Mouse (Mus musculus) MEL (cell line): ENCODE measurements around the gene Defb45. TPM values are rescaled to one million over a fixed set of nuclear protein-coding genes. Genes with fewer than 3 reads are reported as not detected.

Experiments used
- DNase-seq: peaks from one replicate; pipeline ENCODE4 v3.0.0; 2011; ENCODE audit warnings: low read depth, low spot score
- H3K27ac ChIP-seq: 2 replicates; pipeline ENCODE4 v1.5.1; 2012; ENCODE audit warnings: low read depth, mild to moderate bottlenecking, control low read depth, low read length, moderate library complexity; ENCODE audit not compliant: control insufficient read depth
- H3K27me3 ChIP-seq, 2 experiments: fragments of 150-350 bp in 1 of 2; sonication (generic) in 1 of 2; 2 replicates each; pipeline ENCODE4 v1.6.1; 2012; ENCODE audit warnings: low read length in 2 of 2, mild to moderate bottlenecking in 2 of 2, improper control_type of control experiment in 1 of 2, moderate library complexity in 1 of 2; ENCODE audit not compliant: insufficient read depth in 2 of 2, control insufficient read depth in 1 of 2
- H3K36me3 ChIP-seq, 2 experiments: 2 replicates each; pipeline ENCODE4 v1.6.1; 2012 to 2014; ENCODE audit warnings: low read length in 2 of 2, improper control_type of control experiment in 1 of 2, inconsistent platforms in 1 of 2, mild to moderate bottlenecking in 1 of 2; ENCODE audit not compliant: insufficient read depth in 2 of 2, control insufficient read depth in 1 of 2
- H3K4me1 ChIP-seq, 2 experiments: fragments of 150-350 bp in 1 of 2; sonication (generic) in 1 of 2; 2 replicates each; pipeline ENCODE4 v1.6.1; 2012; ENCODE audit warnings: low read length in 2 of 2, improper control_type of control experiment in 1 of 2, mild to moderate bottlenecking in 1 of 2; ENCODE audit not compliant: insufficient read depth in 2 of 2, control insufficient read depth in 1 of 2
- H3K4me3 ChIP-seq, 2 experiments: fragments of 150-350 bp in 1 of 2; sonication (generic) in 1 of 2; 2 replicates each; pipeline ENCODE4 v1.5.1; 2012; ENCODE audit warnings: low read depth in 2 of 2, low read length in 2 of 2, mild to moderate bottlenecking in 2 of 2, moderate library complexity in 2 of 2, control low read depth in 1 of 2, improper control_type of control experiment in 1 of 2; ENCODE audit not compliant: control insufficient read depth in 1 of 2, insufficient read depth in 1 of 2
- H3K79me2 ChIP-seq: 2 replicates; pipeline ENCODE4 v1.6.1; 2012; ENCODE audit warnings: mild to moderate bottlenecking, low read length, moderate library complexity; ENCODE audit not compliant: control insufficient read depth, poor library complexity, insufficient read depth
- H3K9ac ChIP-seq: 2 replicates; pipeline ENCODE4 v1.6.1; 2012; ENCODE audit warnings: low read depth, mild to moderate bottlenecking, control low read depth, low read length, moderate library complexity; ENCODE audit not compliant: control insufficient read depth, poor library complexity, severe bottlenecking
- H3K9me3 ChIP-seq: fragments of 150-350 bp; sonication (generic); replicated peaks from 2 replicates; pipeline ENCODE4 v1.6.1; 2012; ENCODE audit warnings: mild to moderate bottlenecking, low read length, improper control_type of control experiment, moderate library complexity; ENCODE audit not compliant: insufficient read depth
- BHLHE40 ChIP-seq: IDR thresholded peaks from 2 replicates; pipeline ENCODE4 v1.6.1; 2012; ENCODE audit warnings: low read depth, mild to moderate bottlenecking, inconsistent platforms, low read length, improper control_type of control experiment, borderline replicate concordance
- CHD2 ChIP-seq: IDR thresholded peaks from 2 replicates; pipeline ENCODE4 v1.6.1; 2011; ENCODE audit warnings: low read length, improper control_type of control experiment
- CTCF ChIP-seq, 3 experiments: IDR thresholded peaks in 2 of 3; conservative IDR thresholded peaks in 1 of 3; 2 replicates each; pipeline ENCODE4 v1.5.1; 2011 to 2012; ENCODE audit warnings: low read length in 3 of 3, low read depth in 2 of 3, mild to moderate bottlenecking in 2 of 3, improper control_type of control experiment in 1 of 3, inconsistent platforms in 1 of 3, mixed read lengths in 1 of 3, moderate library complexity in 1 of 3; ENCODE audit not compliant: control insufficient read depth in 1 of 3, insufficient read depth in 1 of 3, poor library complexity in 1 of 3, severe bottlenecking in 1 of 3
- E2F4 ChIP-seq: IDR thresholded peaks from 2 replicates; pipeline ENCODE4 v1.6.1; 2011; ENCODE audit warnings: low read depth, low read length, improper control_type of control experiment, borderline replicate concordance
- ELF1 ChIP-seq: IDR thresholded peaks from 2 replicates; pipeline ENCODE4 v1.6.1; 2014; ENCODE audit warnings: low read depth, mild to moderate bottlenecking, inconsistent platforms, low read length, improper control_type of control experiment, moderate library complexity
- EP300 ChIP-seq, 2 experiments: IDR thresholded peaks; 2 replicates each; pipeline ENCODE4 v1.6.1; 2011; ENCODE audit warnings: improper control_type of control experiment in 2 of 2, low read length in 2 of 2, low read depth in 1 of 2, mild to moderate bottlenecking in 1 of 2
- ETS1 ChIP-seq: IDR thresholded peaks from 2 replicates; pipeline ENCODE4 v1.6.1; 2012; ENCODE audit warnings: low read depth, mild to moderate bottlenecking, inconsistent platforms, low read length, improper control_type of control experiment, moderate library complexity
- JUND ChIP-seq: IDR thresholded peaks from 2 replicates; pipeline ENCODE4 v1.6.1; 2011; ENCODE audit warnings: low read depth, mild to moderate bottlenecking, improper control_type of control experiment, low read length
- MAX ChIP-seq: IDR thresholded peaks from 2 replicates; pipeline ENCODE4 v1.6.1; 2011; ENCODE audit warnings: low read length, improper control_type of control experiment
- MAZ ChIP-seq: IDR thresholded peaks from 2 replicates; pipeline ENCODE4 v1.6.1; 2012; ENCODE audit warnings: low read depth, mild to moderate bottlenecking, inconsistent platforms, low read length, improper control_type of control experiment
- MEF2A ChIP-seq: IDR thresholded peaks from 2 replicates; pipeline ENCODE4 v1.6.1; 2014; ENCODE audit warnings: low read depth, mild to moderate bottlenecking, inconsistent platforms, low read length, improper control_type of control experiment; ENCODE audit not compliant: poor library complexity, insufficient replicate concordance, severe bottlenecking; ENCODE audit errors: extremely low read depth
- MXI1 ChIP-seq: IDR thresholded peaks from 2 replicates; pipeline ENCODE4 v1.6.1; 2011; ENCODE audit warnings: mild to moderate bottlenecking, low read depth, low read length, improper control_type of control experiment
- MYB ChIP-seq: IDR thresholded peaks from 2 replicates; pipeline ENCODE4 v1.6.1; 2011; ENCODE audit warnings: mild to moderate bottlenecking, low read depth, low read length, improper control_type of control experiment
- MYC ChIP-seq: IDR thresholded peaks from 2 replicates; pipeline ENCODE4 v1.6.1; 2011; ENCODE audit warnings: low read depth, mild to moderate bottlenecking, low read length, improper control_type of control experiment, moderate library complexity
- NRF1 ChIP-seq: IDR thresholded peaks from 2 replicates; pipeline ENCODE4 v1.6.1; 2014; ENCODE audit warnings: low read depth, mild to moderate bottlenecking, inconsistent platforms, low read length, improper control_type of control experiment, moderate library complexity; ENCODE audit not compliant: poor library complexity, insufficient read depth, severe bottlenecking
- POLR2AphosphoS5 ChIP-seq: IDR thresholded peaks from 2 replicates; pipeline ENCODE4 v1.6.1; 2012; ENCODE audit warnings: low read depth, borderline replicate concordance, mild to moderate bottlenecking, inconsistent platforms, low read length, moderate library complexity, mixed read lengths
- RAD21 ChIP-seq: IDR thresholded peaks from 2 replicates; pipeline ENCODE4 v1.6.1; 2011; ENCODE audit warnings: mild to moderate bottlenecking, low read depth, low read length, improper control_type of control experiment
- SMC3 ChIP-seq: IDR thresholded peaks from 2 replicates; pipeline ENCODE4 v1.6.1; 2011; ENCODE audit warnings: low read depth, low read length, improper control_type of control experiment
- TAL1 ChIP-seq: IDR thresholded peaks from 2 replicates; pipeline ENCODE4 v1.6.1; 2012; ENCODE audit warnings: mild to moderate bottlenecking, inconsistent platforms, low read length, moderate library complexity, mixed read lengths
- TBP ChIP-seq: IDR thresholded peaks from 2 replicates; pipeline ENCODE4 v1.8.0; 2011; ENCODE audit warnings: low read depth, low read length, improper control_type of control experiment
- TCF12 ChIP-seq: IDR thresholded peaks from 2 replicates; pipeline ENCODE4 v1.6.1; 2014; ENCODE audit warnings: low read depth, mild to moderate bottlenecking, inconsistent platforms, low read length, improper control_type of control experiment, moderate library complexity
- ZC3H11A ChIP-seq: IDR thresholded peaks from 2 replicates; pipeline ENCODE4 v1.6.1; 2012; ENCODE audit warnings: low read depth, mild to moderate bottlenecking, inconsistent platforms, low read length, improper control_type of control experiment
- polyA plus RNA-seq, 2 experiments: library from polyadenylated mRNA; stranded (reverse) in 1 of 2; unstranded in 1 of 2; fragments of >175 nt in 1 of 2; fragments of >200 nt in 1 of 2; gene quantifications; 2 replicates each; pipeline versions ENCODE4 v1.2.1 to v1.2.4; 2012; ENCODE audit warnings: low replicate concordance in 2 of 2, low read depth in 1 of 2; ENCODE audit not compliant: insufficient read length in 2 of 2, insufficient read depth in 1 of 2, missing spikeins in 1 of 2
- total RNA-seq: library from RNA; depleted of rRNA; stranded (reverse); fragments of 300-350 nt; gene quantifications from 2 replicates; pipeline ENCODE4 v1.2.3, GENCODE M21; 2012

Gene Defb45
- total and polyA plus RNA-seq, 3 experiments = not detected

- TF ChIP-seq TAL1 = no peak
- TF ChIP-seq CHD2 = no peak
- no peak for TF ChIP-seq NRF1
- no peak for TF ChIP-seq MXI1
- TF ChIP-seq E2F4 = no peak
- TF ChIP-seq ZC3H11A = no peak
- no peak for TF ChIP-seq MEF2A
- TF ChIP-seq MYB = no peak
- no peak for TF ChIP-seq BHLHE40
- TF ChIP-seq ETS1 = no peak
- TF ChIP-seq TCF12 = no peak
- no peak for TF ChIP-seq ELF1
- no peak for TF ChIP-seq POLR2AphosphoS5
- no peak for TF ChIP-seq RAD21
- no peak for TF ChIP-seq MAZ
- no peak for TF ChIP-seq SMC3
- Histone ChIP-seq H3K4me3 (no peak overlapping the region), H3K27ac (no peak overlapping the region), H3K36me3 (no peaks in the 10 kb centered on the region), H3K79me2 (no peaks in the 10 kb centered on the region), H3K9ac (no peak overlapping the region), H3K9me3 (no peaks in the 10 kb centered on the region), H3K4me1 (no peaks in the 10 kb centered on the region), H3K27me3 (peaks cover 0 to 7% of the 10 kb centered on the region in 2 experiments; a peak in 2 of 4 replicates)
- no peak for DNase-seq
These were observed 30.0 kb upstream of the Defb45 start for GRCm38 (mm10) chr2:152629239-152629638.

- no peak overlapping the region for H3K27ac ChIP-seq
- H3K4me1 ChIP-seq = no peaks in the 10 kb centered on the region
- no peak for TF ChIP-seq MYC
- TF ChIP-seq TBP = no peak
- TF ChIP-seq MAZ = no peak
- no peak for TF ChIP-seq ZC3H11A
- TF ChIP-seq MEF2A = no peak
- no peak for TF ChIP-seq MAX
- TF ChIP-seq EP300 (IDR thresholded peaks at IDR 0.05; ENCODE audit: low read depth in 1 of 2, low read length in 2 of 2) = no peak
- no peak for TF ChIP-seq CHD2
- no peak for TF ChIP-seq JUND
- TF ChIP-seq BHLHE40 = no peak
- no peak for TF ChIP-seq CTCF (IDR thresholded peaks at IDR 0.05 in 2 of 3, conservative IDR thresholded peaks at IDR 0.05 in 1 of 3; ENCODE audit: control insufficient read depth in 1 of 3, insufficient read depth in 1 of 3, low read depth in 2 of 3, low read length in 3 of 3, poor library complexity in 1 of 3, severe bottlenecking in 1 of 3)
- TF ChIP-seq RAD21 = no peak
- DNase-seq = no peak
- no peak overlapping the region for H3K4me3 ChIP-seq
- H3K36me3 ChIP-seq = no peaks in the 10 kb centered on the region
- peaks cover 0 to 3% of the 10 kb centered on the region in 2 experiments; a peak in 2 of 4 replicates for H3K27me3 ChIP-seq
- no peaks in the 10 kb centered on the region for H3K79me2 ChIP-seq
- no peak overlapping the region for H3K9ac ChIP-seq
- no peaks in the 10 kb centered on the region for H3K9me3 ChIP-seq
These were observed 28.9 kb upstream of the Defb45 start for GRCm38 (mm10) chr2:152628066-152628465.
